Mouse (Mus musculus) adrenal gland, postnatal 25 days (tissue): ENCODE results near the gene Tusc2. TPM values are rescaled to one million over a fixed set of nuclear protein-coding genes. Genes with fewer than 3 reads are reported as not detected.

Experiments used
- DNase-seq: peaks from one replicate; pipeline ENCODE4 v3.0.0; 2021; ENCODE audit warnings: mixed read lengths
- long read RNA-seq: library from polyadenylated mRNA; stranded (forward); transcript quantifications from one replicate; pipeline ENCODE4 v2.0.0, GENCODE M21; 2021
- total RNA-seq: library from RNA; stranded (reverse); gene quantifications from 2 replicates; pipeline ENCODE4 v1.2.3, GENCODE M21; 2021

Gene Tusc2
- 48.2 and 48.4 TPM in 2 replicates for total RNA-seq
- long read RNA-seq, transcript Tusc2-201 (3 exons, 1,665 nt), result major isoform, 36 of 42 reads
- long read RNA-seq, partial matches to known transcripts, result 2 of 42 reads
- long read RNA-seq, other reads (novel, unspliced or antisense), result 4 of 42 reads

DNA sequence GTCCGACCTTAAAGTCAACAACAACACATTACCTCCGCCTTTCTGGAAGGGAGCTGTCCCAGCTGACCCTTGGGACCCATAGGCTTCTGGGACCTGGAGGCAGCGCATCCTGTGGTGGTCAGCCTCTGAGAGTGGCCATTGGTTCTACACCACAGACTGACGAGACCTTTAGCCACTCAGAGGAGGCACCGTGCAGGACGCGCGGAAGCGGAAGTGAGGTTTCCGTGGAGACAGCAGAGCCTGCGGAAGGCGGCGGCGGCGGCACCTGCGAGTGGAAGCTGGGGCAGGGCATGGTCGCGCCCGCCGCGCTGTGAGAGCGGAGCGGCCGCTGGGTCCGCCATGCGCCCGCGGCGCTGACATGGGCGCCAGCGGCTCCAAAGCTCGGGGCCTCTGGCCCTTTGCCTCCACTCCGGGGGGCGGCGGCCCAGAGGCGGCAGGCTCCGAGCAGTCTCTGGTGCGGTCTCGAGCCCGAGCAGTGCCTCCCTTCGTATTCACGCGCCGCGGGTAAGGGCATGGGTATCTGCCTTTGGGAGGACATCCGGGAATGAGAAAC lies at the start of gene Tusc2:
Tusc2 (plus strand) TSS at position 227 of the 553 bp plus-strand sequence.
- DNase-seq, result peak; percentile 94

DNA sequence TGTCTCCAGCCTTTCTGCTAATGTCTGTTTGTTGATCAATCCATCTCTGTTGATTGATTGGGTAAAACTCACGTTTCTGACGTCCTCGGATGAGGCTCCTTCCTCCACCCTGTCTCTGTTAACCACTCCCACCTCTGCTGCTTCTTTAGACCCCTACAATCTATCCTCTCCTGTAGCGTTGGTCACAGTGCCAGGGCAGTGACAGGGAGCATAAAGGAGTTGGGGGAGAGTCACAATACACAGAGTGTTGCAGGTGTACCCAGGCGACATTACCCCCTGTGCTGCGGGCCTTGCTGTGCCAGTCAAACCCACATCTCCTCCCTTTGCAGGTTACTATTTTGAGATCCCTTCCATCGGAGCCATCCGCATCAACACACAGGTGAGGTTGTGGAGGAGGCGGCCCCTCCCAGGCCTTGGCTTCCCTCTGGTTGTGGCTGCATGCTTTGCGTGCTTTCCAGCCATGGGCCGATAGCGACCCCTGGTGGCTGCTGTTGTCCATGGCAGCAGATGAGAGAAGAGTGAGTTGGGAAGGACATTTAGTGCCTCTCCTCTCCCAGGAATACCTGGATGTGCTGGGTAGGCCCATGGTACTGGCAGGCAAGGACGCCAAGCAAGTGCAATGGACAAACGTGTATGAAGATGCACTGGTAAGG lies 48.6 kb upstream of the Tusc2 start:
- peak; percentile 88 for DNase-seq

DNA sequence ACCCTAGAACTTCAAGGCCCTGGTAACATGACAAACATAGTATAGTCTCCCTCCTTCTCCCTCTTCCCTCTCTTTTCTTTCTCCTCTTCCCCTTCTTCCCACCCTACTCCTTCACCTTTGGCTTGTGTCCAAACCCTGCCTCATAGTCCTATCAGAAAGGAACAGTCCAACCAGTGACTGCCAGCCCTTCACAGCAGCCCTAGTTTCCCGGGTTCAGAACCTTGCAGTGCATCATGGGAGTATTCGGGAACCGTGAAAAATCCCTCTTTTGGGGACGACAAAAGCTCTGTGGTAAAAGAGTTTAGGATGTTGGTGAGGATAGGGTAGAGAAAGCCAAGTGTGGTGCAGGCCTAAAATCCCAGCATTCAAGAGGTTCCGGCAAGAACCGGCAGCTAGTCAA lies 42.7 kb upstream of the Tusc2 start:
- no peak for DNase-seq

DNA sequence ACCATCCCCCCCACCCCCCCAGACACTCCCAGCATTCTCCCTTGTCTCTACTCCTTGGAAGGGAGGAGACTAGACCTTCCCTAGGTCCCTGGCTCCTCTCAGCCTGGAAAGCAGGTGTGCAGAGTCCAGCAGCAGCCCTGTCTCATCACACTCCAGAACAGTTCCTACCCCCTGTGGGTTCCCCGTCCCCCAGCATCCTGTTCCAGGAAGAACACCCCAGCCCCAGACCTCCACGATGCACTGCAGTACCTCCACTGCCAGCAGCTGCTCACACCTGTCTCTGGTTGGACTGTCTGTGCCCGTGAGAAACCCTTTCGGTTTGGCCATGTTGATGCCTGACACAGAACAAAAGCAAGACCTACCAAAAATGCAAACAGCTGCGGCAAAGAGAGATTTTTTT lies 41.9 kb upstream of the Tusc2 start:
- no peak for DNase-seq

DNA sequence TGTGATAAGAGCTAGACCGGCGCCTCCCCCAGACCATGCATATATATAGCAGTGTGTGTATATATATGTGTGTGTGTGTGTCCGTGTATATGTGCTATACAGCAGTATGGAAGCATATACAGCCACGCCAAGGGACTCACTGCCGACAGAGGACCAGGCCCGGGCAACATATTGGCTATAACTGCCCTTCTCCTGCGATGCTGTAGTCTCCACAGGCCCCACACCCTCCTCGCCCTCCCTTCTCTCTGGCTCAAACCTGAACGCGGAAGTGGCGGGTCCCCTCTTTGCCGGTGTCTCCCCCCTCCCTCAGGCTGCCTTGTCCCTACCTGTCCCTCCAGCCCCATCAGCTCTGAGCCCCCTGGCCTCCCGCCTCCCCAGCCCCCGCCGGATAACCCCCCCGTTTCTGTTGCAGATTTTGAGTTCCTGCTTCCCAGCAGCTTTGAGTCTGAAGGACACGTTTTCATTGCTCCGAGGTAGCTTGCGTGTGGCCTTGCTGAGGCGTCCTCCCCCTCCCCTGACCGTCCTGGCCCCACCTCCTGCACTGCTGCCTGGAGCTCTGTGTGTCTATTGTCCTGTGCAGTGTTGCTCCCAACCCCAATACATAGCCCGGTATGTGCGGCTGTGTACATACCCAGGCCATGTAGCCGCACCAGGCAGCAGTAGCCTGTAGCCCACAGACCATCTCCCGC lies 41.2 kb upstream of the Tusc2 start:
- DNase-seq, result peak; percentile 42

DNA sequence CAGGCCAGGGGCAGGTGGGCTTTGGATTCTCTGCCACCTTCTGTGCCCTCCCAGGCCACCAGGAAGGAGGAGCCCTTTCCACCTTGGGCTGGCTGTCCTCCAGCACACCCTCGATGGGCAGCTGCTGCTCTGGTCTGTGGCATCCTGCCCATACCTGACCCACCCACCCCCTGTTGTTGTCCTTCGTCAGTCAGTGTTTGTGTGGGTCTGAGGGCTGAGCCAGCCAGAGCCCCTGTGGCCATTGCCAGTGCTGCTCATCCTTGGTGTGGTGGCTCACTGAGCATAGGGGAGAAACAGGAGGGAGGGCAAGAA lies 40.7 kb upstream of the Tusc2 start:
- no peak for DNase-seq

DNA sequence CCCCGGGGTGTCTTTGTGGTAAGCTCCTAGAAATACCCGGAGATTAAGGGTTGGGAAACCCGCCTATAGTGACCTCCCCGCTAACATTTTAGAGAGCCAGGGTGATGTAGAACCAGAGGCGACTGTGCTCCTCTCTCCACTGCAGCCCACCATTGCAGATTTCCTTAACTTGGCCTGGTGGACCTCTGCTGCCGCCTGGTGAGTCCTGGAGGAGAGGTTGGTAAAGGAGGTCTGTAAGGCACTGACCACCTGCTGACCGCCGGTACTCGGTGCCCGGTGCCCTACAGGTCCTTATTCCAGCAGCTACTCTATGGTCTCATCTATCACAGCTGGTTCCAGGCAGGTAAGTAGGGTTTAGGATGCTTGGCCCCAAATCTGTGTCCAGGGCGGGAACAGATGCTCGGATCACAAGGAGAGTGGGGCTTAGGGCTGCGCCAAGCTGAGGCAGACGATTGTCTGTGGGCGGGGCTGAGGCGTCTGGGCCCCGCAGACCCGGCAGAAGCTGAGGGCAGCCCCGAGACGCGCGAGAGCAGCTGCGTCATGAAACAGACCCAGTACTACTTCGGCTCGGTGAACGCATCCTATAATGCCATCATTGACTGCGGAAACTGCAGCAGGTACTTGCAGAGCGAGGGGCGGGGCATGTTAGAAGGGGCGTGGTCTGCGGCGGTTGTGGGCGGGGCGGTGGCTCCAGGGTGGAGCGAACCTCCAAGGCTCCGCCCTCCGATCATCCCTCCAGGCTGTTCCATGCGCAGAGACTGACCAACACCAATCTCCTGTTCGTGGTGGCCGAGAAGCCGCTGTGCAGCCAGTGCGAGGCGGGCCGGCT lies 36.6 kb upstream of the Tusc2 start:
- DNase-seq, result peak; percentile 80

DNA sequence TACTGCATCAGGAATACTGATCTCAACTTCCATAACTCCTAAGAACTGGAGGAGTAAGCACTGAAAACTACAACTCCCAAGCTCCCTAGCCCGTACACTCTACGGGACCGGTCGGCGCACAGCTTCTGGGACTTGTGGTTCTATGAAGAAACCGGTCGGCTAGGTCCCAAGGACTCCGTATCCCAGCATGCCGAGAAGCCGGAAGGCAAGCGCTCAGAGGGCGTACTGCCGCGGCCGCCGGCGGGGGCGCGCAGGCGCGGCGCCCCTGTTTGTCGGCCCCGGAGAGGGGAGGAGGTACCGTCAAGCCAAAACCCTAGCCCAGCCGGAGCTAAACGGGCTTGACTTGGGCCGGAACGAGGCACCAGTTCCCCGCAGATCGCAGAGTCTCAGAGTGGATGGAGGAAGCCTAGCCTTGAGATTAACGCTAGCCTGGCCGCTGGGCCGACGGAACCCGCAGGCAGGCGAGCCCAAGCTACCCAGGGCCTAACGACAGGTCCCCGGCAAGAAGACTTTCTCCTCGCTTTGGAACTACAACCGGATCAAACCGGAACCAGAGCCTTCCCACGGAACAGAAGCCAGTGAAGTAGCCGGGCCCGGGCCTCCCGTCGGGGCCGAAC lies 29.2 kb upstream of the Tusc2 start, which contains the start of gene Tmem115:
Tmem115 (plus strand) TSS at position 155 of the 617 bp plus-strand sequence.
- DNase-seq, result peak; percentile 87

DNA sequence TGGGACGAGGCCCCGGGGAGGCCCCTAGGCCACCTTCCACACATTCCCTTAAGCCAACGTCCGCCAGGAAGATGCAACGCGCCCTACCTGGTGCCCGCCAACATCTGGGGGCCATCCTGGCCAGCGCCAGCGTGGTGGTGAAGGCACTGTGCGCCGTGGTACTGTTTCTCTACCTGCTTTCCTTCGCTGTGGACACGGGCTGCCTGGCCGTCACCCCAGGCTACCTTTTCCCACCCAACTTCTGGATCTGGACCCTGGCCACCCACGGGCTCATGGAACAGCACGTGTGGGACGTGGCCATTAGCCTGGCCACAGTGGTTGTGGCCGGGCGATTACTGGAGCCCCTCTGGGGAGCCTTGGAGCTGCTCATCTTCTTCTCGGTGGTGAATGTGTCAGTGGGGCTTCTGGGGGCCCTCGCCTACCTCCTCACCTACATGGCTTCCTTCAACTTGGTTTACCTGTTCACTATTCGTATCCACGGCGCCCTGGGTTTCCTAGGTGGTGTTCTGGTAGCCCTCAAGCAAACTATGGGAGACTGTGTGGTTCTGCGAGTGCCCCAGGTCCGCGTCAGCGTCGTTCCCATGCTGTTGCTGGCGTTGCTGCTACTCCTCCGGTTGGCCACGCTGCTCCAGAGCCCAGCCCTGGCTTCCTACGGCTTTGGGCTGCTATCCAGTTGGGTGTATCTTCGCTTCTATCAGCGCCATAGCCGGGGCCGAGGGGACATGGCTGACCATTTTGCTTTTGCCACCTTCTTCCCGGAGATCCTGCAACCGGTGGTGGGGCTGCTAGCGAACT lies 28.4 kb upstream of the Tusc2 start:
- DNase-seq, result peak; percentile 41

DNA sequence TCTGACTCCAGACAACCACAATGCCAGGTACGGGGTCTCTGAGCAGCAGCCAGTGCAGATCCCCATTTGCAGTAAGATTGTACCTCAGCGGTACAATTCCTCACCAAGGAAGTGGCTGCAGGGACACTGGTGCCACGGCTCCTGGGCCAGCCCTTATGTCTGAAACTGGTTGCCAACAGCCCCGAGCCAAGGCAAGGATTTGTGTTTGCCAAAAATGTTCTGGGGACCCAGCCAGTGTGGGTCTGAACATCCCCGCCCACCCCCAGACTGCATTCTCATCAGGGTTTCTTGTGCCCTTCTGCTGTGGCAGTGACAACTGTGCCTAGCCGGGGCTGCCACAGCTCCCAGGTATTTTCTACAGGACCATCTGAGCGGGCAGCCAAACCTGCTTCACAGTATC lies 24.8 kb upstream of the Tusc2 start:
- no peak for DNase-seq

DNA sequence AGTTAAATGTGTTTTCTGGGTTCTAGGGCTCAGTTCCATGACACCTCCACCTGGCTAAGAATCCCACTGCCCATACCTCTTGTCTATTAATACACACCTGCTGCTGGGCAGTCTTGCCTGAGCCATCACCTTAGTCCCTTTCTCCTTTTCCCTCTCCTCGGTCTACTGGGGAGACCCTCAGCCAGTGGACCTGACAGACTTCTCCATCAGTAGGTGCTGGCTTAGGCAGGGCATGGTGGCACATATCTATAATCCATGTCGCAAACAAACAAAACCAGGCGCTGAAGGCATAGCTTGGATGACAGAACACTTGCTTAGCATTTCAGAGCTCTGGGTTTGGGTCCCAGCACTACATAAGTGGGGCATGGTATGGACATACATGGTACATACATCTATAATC lies 24.3 kb upstream of the Tusc2 start:
- no peak for DNase-seq

DNA sequence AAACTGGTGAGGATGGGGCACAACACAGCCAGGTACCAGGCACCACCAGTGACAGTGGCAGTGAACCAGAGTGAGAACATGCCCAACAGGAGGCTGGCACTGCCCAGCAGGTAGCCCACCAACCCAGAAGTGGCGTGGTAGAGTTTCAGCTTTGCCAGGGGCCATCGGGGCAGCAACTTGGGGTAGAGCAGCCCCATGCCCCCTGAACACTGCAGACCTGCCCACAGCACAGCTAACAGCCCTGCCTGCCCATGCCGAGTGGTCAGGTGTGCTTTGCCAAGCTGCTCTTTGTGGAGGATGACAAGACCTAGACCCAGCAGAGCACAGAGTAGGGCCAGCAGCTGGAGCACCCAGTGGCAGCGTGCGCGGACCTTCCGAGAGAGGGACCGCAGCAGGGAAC lies 23.1 kb upstream of the Tusc2 start:
- no peak for DNase-seq

DNA sequence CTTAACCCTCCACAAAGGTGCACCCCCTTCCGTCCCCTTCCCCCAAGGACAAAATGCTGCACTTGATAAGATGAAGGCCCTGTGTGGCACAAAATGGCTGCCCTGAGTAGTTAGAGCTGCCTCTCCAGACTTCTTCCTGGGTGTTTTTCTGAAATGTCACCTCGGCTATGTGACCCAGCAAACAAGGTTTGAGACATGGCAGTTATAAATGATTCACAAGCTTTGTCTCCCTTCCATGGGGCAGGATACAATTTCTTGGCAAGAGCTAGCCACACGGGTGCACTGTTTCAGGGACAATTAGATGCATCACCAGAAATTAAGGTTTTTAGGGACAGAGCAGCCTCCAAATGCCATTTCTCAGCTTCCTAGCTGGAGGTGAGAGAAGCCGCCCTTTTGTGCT lies 22.6 kb upstream of the Tusc2 start:
- no peak for DNase-seq

DNA sequence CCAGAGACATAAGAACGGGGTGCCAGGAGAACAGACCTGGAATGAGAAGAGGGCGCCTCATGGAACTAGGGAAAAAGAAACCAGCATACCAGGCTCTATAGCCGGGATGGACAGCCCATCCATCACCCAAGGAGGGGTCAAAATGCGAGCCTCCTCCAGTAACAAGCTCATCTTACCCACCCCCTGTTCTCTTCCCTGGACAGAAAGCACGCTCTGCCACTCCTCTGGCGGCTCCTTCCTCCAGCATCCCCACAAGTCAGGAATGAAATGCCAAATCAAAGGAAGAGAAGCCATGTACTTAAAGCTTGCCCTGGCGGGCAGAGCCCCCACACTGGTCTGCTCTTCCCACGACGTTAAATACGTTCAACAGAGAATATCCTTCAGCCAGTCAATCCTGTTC lies 22.1 kb upstream of the Tusc2 start:
- DNase-seq, result no peak

DNA sequence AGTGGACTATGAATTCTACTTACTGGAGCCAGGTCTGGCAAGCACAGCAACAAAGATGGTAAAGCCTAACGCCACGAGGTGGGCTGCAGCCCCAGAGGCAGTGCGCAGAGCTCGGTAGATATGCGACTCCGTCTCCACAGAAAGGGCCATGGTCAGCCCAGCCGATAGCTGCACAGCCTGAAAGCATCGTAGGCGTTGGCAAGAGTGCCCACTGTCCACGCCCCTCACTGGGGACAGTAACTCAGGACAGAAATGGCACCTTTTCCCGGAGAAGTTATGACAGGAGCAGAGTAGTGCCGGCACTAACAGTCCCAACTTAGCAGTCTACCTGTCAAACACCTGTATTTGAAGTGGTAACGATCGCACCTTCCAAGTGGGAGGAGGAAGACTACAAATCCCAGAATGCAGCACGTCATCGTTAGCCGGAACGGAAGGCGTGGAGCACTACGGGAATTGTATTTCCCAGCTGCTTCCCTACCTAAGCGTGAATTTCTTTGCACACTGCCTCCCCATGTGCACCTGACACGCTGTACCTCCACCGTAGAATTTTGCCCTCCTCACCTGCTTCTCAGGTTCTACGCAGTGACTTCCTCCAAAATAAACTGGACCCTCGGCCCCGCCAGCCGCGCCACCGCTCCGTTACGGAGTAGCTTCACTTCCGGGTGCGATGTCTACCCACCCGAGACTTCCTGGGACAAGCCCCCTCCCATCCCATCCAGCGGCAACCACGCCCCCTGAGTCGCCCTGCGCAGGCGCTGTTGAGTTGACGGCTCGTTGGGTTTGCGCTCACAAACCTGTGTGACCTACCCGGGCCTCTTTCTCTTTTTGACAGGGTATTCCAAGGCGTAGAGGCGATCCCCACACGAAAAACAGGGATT lies 21.3 kb upstream of the Tusc2 start, which contains the start of the genes Cyb561d2 and Nprl2:
Cyb561d2 (minus strand) TSS at position 720 of the 878 bp plus-strand sequence.
Nprl2 (plus strand) TSS at position 753 of the 878 bp plus-strand sequence.
- DNase-seq, result peak; percentile 94

DNA sequence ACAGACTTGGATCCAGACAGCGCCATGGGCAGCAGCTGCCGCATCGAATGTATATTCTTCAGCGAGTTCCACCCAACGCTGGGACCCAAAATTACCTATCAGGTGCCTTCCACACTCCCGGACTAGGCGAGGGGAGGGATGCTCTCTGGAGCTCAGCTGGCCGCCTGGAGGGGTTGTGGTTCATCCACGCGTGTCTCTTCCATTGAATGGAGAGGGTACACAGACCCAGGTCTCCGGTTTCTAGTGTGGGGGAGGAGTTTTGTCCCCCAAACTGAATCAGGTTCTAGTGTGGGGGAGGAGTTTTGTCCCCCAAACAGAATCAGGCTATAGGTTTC lies 20.7 kb upstream of the Tusc2 start:
- DNase-seq, result no peak

DNA sequence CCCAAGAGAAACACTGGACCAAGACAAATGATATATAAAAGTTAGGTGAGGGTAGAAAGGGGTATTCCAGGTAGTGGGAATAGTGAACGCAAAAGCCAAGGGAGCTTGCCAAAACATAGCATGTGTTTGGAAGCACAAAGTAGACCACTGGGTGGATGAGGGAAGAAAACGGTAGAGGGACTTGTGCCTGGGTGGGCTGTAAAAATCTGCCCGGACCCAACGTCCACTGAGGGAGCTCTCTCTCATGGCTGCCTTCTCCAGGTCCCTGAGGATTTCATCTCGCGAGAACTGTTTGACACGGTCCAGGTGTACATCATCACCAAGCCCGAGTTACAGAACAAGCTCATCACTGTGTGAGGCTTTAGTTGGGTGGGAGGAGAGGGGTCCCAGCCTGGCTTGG lies 20.3 kb upstream of the Tusc2 start:
- DNase-seq, result no peak

DNA sequence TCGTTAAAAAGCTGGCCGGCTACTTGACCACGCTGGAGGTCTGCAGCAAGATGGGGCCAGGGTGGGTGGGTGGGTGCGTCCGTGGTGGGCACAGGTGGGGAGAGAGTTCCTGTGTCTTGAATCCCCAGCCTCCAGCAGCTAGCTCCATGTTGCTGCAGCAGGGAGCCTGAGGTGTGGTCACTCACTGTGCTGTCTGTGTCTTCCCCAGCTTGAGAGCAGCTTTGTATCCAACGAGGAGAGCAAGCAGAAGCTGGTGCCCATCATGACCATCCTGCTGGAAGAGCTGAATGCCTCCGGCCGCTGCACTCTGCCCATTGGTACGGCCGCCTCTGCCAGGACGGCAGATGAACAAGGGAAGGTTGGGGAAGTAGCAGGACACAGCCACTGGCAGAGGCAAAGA lies 19.8 kb upstream of the Tusc2 start:
- no peak for DNase-seq

DNA sequence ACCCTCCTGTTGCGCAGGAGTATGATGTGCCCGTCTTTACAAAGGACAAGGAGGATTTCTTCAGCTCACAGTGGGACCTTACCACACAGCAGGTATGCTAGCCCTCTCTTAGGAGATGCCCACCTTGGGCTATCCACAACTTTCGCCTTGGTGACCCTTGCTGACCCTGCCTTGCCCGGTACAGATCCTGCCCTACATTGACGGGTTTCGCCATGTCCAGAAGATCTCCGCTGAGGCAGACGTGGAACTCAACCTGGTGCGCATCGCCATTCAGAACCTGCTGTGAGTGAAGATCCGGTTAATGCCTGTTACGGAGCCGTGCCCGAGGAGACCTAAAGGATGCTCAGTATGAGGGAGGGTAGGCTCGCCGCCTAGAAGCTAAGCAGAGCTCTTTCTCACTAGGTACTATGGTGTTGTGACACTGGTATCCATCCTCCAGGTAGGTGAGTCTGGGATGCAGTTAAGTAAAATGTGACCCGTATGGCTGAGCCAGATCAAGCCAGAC lies 18.8 kb upstream of the Tusc2 start:
- DNase-seq, result no peak

DNA sequence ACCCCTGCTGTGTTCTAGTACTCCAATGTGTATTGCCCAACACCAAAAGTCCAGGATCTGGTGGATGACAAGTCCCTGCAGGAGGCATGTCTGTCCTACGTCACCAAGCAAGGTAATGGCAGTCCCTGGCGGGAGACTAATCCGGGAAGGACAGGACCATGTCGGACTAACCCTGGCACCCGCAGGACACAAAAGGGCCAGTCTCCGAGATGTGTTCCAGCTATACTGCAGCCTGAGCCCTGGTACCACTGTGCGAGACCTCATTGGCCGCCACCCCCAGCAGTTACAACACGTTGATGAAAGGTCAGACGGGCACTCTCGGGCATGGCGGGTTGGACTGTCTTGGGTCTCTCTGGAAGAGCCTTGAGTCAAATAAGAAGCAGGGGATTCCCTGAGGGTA lies 18.3 kb upstream of the Tusc2 start:
- no peak for DNase-seq
